Mouse (Mus musculus): Measurements from ENCODE around the gene 4933428G20Rik. TPM values are rescaled to one million over a fixed set of nuclear protein-coding genes. Genes with fewer than 3 reads are reported as not detected.

Gene 4933428G20Rik
- under 1 TPM in 1 of 2 experiments, not detected in 1; 0.33 TPM for total RNA-seq (2021)
- long read RNA-seq, experiment 1, result 0 reads
- long read RNA-seq, experiment 2, result 0 reads

DNA sequence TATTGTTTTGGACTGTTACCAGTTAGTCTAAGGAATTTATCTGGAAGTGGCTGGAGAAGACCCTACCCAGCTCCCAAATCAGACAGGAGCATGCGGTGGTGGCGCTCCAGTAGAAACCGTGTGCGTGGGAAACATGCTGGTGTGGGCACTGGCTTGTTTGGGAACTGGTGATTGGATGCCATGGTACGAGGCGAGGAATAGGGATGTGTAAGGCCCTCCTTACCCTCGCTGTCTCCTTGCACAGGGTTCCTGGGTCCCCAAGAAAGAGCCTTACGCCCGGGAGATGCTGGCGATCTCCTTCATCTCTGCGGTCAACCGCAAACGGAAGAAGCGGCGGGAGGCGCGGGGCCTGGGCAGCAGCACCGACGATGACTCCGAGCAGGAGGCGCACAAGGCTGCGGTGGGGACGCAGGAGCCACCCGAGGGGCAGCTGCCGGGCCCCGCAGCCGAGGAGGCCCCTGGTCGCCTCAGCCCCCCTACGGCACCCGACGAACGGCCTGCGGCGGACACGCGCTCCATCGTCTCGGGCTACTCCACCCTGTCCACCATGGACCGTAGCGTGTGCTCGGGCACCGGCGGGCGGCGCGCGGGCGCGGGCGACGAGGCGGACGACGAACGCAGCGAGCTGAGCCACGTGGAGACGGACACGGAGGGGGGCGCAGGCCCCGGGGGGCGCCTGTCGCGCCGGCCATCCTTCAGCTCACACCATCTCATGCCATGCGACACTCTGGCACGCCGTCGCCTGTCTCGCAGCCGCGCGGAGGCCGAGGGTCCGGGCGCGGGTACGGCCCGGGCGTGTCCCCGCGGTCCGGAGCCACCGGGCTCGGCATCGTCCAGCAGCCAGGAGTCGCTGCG lies at the start of gene 4933428G20Rik:
TSS of gene 4933428G20Rik (minus strand) at position 476 of the 855 bp plus-strand sequence.
- no peak for DNase-seq

DNA sequence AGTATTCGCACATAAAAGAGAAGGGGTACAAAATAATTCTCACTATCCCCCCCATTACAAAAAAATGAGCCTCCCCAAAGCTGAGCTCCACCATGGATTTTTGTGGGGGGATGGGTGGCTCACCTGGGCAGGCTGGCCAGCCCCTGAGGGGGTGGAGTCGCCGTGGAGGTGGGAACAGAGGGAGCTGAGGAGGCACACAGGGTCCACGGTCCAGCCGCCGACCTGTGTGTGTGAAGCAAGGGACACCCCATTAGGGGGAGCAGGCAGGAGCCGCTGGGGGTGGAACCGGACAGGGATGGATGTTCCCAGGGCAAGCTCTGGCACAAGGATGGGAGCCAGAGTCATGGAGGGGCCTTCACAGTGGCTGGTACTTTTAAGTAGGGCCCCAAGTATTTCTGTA lies 48.6 kb upstream of the 4933428G20Rik start:
- DNase-seq, result no peak

DNA sequence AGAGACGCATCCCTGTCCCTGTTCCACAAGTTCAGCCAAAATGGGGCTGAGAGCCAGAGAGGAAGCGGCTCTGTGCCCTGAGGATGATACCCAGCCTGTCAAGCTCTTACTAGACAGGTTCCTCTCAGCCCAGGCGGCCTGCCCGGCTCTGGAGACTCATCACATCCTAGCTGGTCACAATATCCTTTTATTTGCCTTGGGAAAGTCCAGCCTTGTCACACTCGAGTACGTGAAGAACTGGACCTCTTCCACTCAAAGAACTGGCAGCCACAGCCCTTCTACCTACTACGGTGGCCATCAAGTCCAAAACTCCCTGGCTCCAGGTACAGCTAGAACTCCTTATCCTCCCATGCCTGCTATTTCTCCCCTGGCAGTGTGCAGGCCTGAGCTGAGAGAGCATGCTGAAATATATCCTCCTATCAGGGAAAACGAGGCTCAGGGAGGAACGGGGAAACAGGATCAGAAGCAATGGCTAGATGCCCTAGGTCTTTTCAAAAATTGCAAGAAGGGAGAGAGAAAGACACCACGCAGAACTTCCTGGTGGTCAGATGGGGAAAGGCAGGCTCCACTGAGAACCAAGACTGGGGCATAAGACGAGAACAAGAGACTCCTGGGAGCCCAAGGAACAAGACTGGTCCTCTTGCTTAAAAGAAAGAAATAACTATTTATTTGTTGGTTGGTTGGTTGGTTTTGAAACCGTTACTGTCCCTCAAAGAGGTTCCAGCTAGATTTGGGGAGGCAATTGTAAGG lies 48.0 kb upstream of the 4933428G20Rik start:
- DNase-seq, result no peak

DNA sequence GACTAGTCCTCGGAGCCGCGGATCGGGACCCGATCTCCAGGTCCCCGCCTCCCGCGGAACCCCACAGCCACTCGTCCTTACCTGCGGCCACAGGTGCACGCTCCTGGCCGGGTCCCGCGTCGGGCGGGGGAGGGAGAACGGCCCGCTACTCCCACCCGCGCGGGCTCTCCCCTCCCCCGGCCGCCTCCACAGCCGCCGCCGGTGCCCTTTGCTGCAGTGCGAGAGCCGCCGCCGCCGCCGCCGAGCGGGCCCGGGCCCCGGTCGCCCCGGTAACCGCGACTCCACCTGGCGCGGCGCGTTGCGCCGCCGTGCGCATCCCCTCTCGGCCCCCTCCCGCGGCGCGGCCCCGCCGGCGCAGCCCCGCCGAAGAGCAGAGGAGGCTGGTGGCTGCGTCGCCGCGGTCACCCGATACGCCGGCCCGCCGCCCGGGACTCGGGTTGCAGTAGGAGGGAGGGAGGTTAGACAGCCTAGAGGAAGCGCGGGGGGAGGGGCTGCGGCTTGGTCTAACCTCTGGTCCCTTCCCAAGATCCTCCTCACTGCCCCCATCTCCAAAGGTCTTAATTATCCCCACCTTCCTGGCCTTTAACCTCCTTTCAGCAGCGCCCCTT lies 46.8 kb upstream of the 4933428G20Rik start:
- DNase-seq, result peak; percentile 49 to 71

DNA sequence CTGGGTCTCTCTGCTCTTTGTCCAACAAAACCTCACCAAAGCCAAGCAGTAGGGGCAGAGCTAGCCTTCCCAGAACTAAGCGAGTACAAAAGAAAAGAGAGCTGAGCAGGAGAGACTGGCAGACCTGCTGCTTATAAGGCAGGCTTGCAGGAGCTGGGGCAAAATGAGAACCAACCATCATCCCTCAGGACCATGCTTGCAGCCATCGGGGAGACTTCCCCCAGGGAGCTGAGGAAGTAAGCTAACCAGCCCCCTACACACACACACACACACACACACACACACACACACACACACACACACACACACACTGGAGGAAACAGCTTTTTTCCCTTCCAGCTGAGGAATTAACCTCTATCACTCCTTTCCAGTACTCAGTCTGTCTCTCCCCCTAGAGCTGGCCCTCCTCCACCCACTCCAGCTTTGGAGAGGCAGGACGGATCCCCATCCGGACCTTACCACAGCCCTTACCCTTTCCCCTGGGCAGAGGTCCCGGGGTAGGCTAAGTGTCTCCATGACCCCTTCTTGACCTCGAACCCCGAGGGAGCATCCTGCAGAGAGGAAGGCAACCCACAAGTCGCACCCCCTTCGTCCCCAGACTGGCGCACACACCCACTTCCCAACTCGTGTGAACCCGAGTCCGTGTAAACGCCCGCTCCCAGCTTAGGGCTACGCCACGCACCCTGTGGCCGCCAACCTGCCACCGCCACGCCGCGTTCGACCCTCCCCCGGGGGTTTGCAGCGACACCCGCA lies 45.8 kb upstream of the 4933428G20Rik start:
- no peak for DNase-seq

DNA sequence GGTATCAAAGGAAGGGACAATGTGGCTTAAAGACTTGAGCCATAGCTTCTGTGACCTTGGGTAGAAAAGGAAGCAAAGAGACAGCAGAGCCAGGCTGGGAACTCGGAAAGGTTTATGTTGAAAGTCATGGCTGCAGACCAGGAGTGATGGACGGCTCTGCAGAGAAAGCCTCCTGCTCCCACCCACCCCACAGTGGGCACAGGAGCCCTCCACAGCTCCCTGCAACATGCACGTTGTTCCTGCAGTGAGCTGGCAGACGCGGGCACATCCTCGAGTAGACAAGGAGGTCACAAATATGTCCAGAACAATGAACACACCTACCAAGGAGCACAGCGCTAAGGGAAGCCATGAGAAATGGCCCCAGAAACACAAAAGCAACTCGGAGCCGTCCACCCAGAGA lies 43.7 kb upstream of the 4933428G20Rik start:
- DNase-seq, result no peak

DNA sequence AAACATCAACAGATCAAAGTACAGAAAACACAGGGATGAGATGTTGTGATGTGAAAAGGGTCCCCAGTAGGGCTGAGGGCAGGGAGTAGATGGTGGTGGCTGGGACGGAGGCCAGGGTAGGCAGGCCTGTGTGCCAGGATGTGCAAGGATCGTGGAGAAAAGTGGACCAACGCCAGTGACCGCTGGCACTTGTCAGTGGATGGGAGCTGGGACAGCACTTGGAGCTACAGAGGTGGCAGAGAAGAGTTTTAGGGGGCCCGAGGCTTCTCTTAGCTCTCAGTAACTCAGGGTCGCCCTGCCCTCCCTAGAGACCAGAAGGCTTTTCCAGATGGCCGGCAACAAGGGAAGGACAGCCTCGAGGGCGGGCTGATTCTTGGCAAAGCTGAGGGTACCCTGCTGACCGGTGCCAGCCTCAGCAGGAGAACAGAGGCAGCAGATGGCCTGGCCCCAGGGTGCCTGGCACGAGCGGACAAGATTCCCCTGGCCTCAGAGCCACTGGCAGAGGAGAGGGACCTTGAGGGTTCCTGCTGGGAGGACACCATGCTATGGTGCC lies 43.1 kb upstream of the 4933428G20Rik start:
- peak; percentile 56 to 62 for DNase-seq

DNA sequence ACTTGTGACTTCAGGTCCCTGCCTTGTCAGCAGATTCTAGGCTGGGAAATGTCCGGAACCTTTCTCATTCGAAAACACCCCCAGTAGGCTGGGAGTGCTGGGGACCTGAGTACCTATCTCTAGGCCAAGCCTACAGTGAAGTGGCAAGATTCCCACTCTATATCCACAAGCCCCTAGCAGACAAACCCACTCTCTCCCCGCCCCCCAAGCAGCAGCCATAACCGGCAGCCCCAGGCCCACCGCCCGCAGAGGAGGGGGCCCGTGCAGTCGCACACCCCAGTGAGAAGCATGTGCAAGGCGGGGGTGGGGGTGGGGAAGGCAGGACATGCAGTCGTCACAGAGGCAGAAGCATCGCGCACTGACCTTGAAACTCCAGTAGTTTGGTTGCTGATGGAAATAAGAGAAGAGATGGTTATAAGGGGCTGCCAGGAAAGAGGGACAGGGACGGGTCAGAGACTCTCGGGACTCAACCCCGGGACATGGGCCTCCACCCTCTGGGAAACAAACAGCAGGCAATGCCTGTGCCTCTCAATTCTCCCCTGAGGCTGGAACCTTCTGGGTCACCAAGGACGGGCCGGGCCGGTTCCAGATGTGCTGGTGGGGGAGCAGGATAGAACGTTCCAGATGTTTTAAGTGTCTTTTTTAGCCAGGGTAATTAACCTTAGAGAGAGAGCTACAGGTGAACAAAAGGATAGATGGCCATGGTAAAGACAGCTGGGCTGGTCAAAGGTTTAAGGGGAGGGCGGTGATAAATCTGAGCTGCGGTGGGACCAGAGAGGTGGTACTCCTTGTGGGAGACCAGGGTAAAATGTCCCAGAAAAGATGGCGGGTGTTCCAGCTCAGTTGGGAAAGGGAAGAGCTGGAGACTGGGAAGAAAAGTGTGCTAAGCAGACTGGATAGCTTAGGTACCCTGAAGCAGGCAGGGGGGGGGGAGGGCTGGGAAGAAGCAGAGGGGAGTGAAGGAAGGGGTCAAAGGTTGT lies 42.3 kb upstream of the 4933428G20Rik start:
- DNase-seq, result no peak

DNA sequence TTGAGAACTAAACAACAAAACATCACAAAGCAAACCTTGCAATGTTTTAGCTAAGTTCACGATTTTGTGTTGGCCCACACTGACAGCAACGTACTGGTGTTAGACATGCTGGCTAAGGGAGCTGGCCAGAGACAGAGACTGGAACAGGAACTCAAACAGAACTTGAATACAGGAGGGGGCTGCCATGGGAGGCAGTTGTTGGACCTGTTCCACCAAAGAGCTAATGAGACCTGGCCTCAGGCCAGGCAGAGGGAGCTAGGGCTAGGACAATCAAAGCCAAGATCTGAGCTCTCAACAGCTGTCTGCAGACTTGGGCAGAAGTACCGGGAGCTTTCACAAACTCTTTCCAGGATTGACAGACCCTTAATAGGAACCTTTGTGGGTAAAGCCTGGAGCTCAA lies 40.5 kb upstream of the 4933428G20Rik start:
- DNase-seq, result no peak

DNA sequence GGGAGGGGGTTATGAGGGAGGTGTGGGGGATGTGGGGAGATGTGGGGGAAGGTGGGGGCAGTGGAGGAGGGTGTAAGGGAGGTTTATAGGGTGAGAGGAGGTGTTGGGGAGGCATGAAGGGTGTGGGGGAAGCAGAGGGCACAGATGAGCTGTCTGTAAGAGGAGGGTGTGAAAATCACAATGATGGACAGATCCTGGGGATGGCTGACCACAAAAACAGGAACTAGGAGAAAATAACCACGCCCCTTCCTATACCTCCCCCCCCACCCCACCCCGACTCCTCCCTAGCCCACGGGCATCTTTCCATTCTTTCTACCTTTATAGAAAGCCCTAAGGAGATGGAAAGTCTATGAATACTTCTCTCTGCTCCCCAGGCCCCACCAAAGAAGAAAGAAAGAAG lies 40.0 kb upstream of the 4933428G20Rik start:
- DNase-seq, result no peak

DNA sequence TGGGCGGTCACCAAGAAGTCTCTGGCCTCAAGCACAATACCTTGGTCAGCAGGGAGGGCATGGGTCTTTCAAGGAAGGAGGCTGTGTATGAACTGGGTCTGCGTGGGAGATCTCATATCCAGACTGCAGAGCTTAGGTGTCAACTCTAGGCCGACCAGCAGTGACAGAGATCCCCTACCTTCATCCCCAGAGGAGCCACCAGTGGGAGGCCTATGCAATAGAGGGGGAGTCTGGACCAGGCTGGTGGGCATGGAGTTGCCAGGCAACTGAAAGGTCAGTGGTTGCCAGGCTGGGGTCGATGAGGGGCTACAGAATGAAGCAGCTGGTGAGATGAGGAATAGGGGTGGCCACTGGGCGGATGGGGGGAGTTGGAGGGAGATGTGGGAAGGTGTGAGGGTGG lies 39.5 kb upstream of the 4933428G20Rik start:
- no peak for DNase-seq

DNA sequence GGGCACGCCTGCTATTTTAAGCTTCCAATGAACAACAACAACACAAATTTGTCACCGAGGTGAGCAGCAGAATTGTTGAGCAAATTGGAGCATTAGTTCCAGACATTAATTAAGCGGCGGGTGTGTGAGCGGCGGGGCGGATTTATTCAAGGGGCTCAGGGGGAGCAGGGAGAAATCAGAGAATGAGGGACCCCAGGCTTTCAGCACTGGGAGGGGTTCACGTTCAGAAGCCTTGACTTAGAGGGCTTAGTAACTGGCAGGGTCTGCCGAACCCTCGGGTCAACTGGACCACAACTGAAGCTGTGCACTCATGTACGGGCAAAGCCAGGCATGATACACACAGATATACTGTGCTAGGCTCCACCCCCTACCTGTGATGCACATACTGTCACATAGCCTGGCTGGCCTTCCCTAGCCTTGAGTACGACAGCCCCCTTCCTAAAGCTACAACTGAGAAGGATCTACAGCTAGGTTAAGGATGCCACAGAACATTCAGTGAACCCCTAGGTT lies 37.5 kb upstream of the 4933428G20Rik start:
- no peak for DNase-seq

DNA sequence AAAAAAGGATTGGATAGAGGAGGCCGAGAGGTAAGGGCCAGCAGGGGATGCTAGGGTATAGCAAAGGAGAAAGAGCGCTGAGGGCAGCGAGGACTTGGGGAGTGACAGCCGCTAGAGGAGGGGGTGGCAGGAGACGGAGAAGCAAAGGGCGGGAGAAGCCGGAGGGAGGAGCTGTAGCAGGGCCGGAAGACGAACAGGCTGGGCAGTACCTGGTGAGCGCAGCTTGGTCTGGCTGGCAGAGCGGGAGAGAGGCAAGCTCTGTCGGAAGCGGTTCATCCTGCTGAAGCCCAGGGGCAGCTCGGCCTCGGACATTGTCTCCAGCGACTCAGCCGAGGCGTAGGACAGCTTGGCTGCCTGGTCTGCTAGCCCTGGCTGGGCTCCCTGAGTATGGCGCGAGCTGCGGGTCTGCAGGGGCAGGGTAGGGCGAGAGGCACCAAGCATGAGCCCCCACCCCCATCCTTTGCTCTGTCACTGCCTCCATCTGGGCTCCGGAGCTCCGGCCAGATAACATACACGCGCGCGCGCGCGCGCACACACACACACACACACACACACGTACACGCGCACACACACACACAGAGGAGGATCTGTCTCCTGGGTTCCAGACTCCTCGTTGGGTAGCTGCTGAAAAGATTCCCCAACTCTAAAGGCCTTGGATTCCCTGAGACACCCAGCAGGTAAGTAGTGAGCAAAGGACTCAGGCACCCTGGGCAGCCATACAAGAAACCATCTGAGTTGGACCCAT lies 36.9 kb upstream of the 4933428G20Rik start:
- peak; percentile 43 to 47 for DNase-seq

DNA sequence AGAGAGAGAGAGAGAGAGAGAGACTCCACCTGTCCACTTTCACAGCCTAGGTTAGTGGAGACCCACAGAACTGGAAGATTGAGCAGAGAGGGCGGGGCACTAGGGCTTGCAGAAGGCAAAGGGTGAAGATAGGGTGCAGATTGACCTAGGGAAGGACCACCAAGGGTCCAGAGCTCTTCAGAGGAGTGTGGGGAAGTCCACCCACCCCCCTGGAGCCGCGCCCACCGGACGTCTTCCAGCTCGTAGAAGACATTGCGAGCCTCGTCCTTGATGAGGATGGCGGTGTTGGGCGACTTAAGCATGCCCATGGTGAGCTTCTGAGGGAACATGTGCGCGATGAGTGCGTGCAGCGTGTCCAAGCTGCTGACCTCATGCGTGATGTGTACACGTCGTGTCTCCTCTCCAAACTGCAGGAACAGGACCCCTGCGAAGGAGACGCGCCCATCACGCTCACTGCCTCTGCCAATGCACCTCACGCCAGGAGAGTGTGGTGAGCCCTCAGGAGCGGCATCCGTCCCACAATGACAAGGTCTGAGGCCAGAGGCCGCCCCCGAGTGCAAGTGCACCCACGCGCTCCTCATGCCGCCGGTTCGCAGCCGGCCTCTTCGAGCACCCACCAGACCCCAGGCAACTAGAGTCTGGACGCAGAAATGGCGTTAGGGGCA lies 36.1 kb upstream of the 4933428G20Rik start:
- no peak for DNase-seq

DNA sequence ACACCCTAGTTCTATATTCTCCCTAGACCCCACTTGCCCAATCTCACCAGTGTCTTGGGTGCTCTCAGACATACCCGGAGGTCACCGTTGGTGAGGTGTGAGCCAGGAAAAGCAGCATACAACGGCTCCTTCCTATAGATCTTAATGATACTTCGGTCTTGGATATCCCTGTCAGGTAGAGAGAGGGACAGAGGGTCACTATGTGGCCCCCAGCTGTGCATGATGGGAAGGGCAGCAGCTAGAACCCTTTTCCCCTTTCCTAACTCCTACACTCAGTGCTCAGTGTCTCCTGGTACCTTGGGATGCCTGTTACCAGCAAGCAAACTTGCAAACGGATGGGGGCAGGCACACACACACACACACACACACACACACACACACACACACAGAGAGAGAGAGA lies 35.5 kb upstream of the 4933428G20Rik start:
- DNase-seq, result no peak

DNA sequence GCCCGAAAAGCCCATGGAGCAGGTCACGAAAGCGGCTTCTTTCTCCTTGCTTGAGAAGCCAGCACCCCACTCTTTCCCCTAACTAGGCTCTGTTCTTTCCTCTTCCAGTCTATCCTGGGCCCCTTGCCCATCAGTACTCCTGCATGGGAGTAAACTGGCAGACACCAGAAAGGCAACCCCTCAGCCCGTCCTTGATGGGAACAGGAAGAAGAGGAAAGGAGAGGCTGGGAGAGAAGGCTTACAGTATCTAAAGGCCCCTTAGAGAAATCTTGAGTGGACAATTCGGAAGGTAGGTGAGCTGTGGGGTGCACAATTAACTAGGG lies 35.1 kb upstream of the 4933428G20Rik start:
- no peak for DNase-seq

DNA sequence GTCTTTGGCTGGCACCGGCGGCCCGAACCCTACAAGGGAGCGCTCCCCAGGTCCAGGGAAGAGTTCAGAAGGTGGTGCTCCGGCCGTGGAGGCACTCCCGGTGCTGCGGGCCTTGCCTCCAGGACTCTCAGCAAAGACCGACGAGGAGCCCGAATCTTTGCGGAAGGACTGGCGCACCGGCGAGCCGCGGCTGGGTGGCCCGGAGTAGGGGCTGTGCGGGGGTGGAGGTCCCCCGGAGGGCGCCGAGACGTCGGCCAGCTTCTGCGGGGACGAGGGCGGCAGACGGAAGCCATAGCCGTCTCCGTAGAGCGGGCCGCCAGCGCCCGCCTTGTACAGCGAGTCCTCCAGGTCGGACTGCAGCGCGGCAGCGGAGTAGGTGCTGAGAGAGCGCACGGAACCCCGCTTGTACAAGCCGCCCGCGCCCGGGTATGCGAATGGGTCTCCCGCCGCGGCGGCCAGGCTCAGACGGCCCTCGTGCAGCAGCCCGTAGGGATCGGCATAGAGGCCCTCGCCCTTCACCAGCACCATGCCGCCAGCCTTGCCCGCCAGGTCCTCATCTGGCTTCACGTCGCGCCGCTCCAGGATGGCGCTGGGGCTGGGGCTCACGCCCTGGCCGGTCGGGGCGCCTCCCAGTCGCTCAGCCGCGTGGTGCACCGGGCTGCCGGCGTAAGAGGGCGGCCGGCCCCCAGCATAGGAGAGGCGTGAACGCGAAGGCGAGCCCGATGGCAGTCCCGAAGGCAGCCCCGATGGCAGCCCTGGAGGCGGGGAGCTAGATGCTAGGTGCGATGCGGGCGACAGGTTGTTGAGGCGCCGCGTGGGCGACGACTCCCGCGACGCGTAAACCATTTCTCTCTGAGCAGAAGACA lies 34.5 kb upstream of the 4933428G20Rik start:
- DNase-seq, result peak; percentile 46 to 51

DNA sequence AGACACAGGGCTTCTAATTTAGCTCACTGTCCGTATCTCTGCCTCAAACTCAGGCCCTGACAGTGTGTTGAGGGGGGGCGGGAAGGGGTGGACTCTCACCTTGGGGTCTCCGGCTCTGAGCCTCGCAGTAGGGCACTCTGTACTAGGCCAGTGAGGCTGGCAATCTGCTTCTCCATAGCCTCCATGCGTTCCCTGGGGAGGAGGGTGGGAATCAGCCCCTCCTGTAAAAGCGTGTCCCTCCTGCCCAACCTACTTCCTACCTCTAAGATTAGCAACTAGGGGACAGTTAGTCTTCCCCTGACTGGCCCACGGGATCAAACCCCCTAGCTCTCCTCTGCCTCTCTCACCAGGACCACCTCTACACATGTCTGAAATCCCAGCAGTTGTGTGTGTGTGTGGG lies 33.5 kb upstream of the 4933428G20Rik start:
- DNase-seq, result no peak
